Mouse (Mus musculus) E14TG2a.4 (cell line): ENCODE results near the gene Pla2g2c.

Experiments
- H3K27me3 ChIP-seq: 2 replicates; pipeline ENCODE4 v1.6.1; 2014; ENCODE audit warnings: low read length, control low read depth; ENCODE audit not compliant: insufficient read depth
- H3K36me3 ChIP-seq: 2 replicates; pipeline ENCODE4 v1.6.1; 2014; ENCODE audit warnings: low read length, control low read depth; ENCODE audit not compliant: insufficient read depth
- H3K4me1 ChIP-seq: replicated peaks from 2 replicates; pipeline ENCODE4 v1.6.1; 2014; ENCODE audit warnings: low read depth, low read length, control low read depth
- H3K4me3 ChIP-seq: replicated peaks from 2 replicates; pipeline ENCODE4 v1.5.1; 2014; ENCODE audit warnings: mild to moderate bottlenecking, low read length
- H3K9me3 ChIP-seq: 2 replicates; pipeline ENCODE4 v1.6.1; 2014; ENCODE audit warnings: low read length, control low read depth
- CTCF ChIP-seq: conservative IDR thresholded peaks from 2 replicates; pipeline ENCODE4 v1.5.1; 2014; ENCODE audit warnings: low read length
- NANOG ChIP-seq: IDR thresholded peaks from 2 replicates; pipeline ENCODE4 v1.6.1; 2014; ENCODE audit warnings: borderline replicate concordance, low read length, mixed read lengths
- POU5F1 ChIP-seq: IDR thresholded peaks from 2 replicates; pipeline ENCODE4 v1.6.1; 2014; ENCODE audit warnings: low read length, borderline replicate concordance

The Pla2g2c gene

GRCm38 (mm10) chr4:138724354-138725126 lies at the start of gene Pla2g2c:
Gene Pla2g2c, plus strand, starts transcription at chr4:138724792.
- no peaks in the 10 kb centered on the region for H3K9me3 ChIP-seq
- peak within 1 kb of the TSS; percentile 75 for H3K4me3 ChIP-seq
- H3K4me1 ChIP-seq = peaks cover 59% of the 10 kb centered on the region
- no peaks in the 10 kb centered on the region; the same call in 1 of the 2 replicates for H3K27me3 ChIP-seq
- TF ChIP-seq NANOG (no peak), POU5F1 (no peak), CTCF (no peak)
- peaks cover 14% of the 10 kb centered on the region for H3K36me3 ChIP-seq

GRCm38 (mm10) chr4:138676480-138676879 lies 48.1 kb upstream of the Pla2g2c start:
- Histone ChIP-seq H3K4me3 (no peak overlapping the region), H3K27me3 (peaks cover 43% of the 10 kb centered on the region)

GRCm38 (mm10) chr4:138677579-138677978 lies 47.0 kb upstream of the Pla2g2c start:
- H3K36me3 ChIP-seq = no peaks in the 10 kb centered on the region
- H3K4me1 ChIP-seq = peaks cover 26% of the 10 kb centered on the region
- TF ChIP-seq CTCF (no peak), POU5F1 (no peak), NANOG (no peak)
- peak overlapping the region; percentile 79 for H3K4me3 ChIP-seq
- no peaks in the 10 kb centered on the region for H3K9me3 ChIP-seq
- H3K27me3 ChIP-seq = peaks cover 37% of the 10 kb centered on the region

More at GRCm38 (mm10) chr4:138676480-138676879, 48.1 kb upstream of the Pla2g2c start:
- peaks cover 19% of the 10 kb centered on the region for H3K4me1 ChIP-seq
- no peaks in the 10 kb centered on the region for H3K36me3 ChIP-seq
- TF ChIP-seq NANOG (no peak), CTCF (no peak), POU5F1 (no peak)
- H3K9me3 ChIP-seq = no peaks in the 10 kb centered on the region

- no peak for TF ChIP-seq NANOG
- TF ChIP-seq CTCF = no peak
- TF ChIP-seq POU5F1 = no peak
- H3K9me3 ChIP-seq = no peaks in the 10 kb centered on the region
- peaks cover 11% of the 10 kb centered on the region for H3K27me3 ChIP-seq
- no peaks in the 10 kb centered on the region for H3K36me3 ChIP-seq
- H3K4me1 ChIP-seq = peaks cover 49% of the 10 kb centered on the region
- no peak overlapping the region for H3K4me3 ChIP-seq
Measured at GRCm38 (mm10) chr4:138680124-138680523, 44.5 kb upstream of the Pla2g2c start.

GRCm38 (mm10) chr4:138682760-138683159 lies 41.8 kb upstream of the Pla2g2c start:
- TF ChIP-seq POU5F1 = 0 out of 2 replicates have a peak, but pooled peaks have one; percentile 30
- TF ChIP-seq NANOG = no peak
- H3K36me3 ChIP-seq = no peaks in the 10 kb centered on the region
- no peaks in the 10 kb centered on the region for H3K9me3 ChIP-seq
- H3K4me3 ChIP-seq = no peak overlapping the region
- peaks cover 44% of the 10 kb centered on the region for H3K4me1 ChIP-seq
- peaks cover 12% of the 10 kb centered on the region for H3K27me3 ChIP-seq

DNA sequence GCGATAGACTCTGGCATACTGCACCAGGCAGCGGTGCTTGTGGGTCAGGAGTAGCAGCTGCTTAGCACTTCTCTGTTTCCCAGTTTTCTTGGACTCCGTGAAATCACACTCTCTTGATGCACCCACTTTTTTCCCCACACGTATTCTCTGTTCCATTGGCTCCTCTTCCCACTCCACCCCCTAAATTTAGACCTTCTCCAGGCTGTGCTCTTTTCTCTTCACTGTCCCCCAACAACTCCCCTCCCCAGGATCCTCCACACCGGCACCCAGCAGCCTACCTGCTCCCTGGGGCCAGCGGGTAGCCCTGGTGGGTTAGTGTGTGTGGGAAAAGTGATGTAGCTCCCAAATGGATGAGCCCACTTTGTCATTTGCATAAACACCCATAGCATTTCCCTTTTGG lies 38.8 kb upstream of the Pla2g2c start:
- Histone ChIP-seq H3K4me3 (no peak overlapping the region), H3K4me1 (peaks cover 65% of the 10 kb centered on the region), H3K36me3 (no peaks in the 10 kb centered on the region), H3K9me3 (no peaks in the 10 kb centered on the region), H3K27me3 (peaks cover 12% of the 10 kb centered on the region)
- TF ChIP-seq CTCF (no peak), POU5F1 (no peak), NANOG (no peak)

- TF ChIP-seq CTCF = no peak
- no peak for TF ChIP-seq POU5F1
- TF ChIP-seq NANOG = no peak
- Histone ChIP-seq H3K4me1 (peaks cover 77% of the 10 kb centered on the region), H3K27me3 (peaks cover 12% of the 10 kb centered on the region), H3K9me3 (no peaks in the 10 kb centered on the region), H3K4me3 (no peak overlapping the region), H3K36me3 (no peaks in the 10 kb centered on the region)
Measured at GRCm38 (mm10) chr4:138689094-138689512, 35.5 kb upstream of the Pla2g2c start.

DNA sequence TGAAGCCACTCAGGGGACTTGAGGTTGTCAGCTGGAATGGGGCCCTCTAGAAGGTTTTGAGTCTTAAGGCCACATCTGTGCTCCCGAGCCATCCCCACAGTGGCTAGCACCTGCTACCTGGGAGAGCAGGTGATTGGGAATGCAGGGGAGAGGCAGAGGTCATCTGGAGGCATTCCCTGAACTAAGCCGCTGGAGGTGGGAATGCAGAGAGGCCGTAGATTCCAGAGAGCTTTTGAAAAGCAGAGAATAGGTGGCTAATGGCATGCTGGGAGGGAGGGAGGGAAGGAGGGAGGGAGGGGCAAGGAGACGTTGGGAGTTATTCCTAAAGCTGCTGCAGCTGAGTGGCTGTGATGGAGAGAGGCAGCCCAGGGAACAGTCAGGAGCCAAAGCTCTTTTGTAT lies 34.0 kb upstream of the Pla2g2c start:
- Histone ChIP-seq H3K27me3 (peaks cover 9% of the 10 kb centered on the region; the same call in 1 of the 2 replicates), H3K9me3 (no peaks in the 10 kb centered on the region), H3K36me3 (no peaks in the 10 kb centered on the region), H3K4me3 (peak overlapping the region; percentile 45), H3K4me1 (peaks cover 76% of the 10 kb centered on the region)
- TF ChIP-seq POU5F1 (no peak), NANOG (no peak), CTCF (no peak)
